Mouse (Mus musculus) erythroblast, embryonic 14.5 days (primary cell): ENCODE results near the gene Gemin8.

ENCODE experiments used
- GATA1 ChIP-seq: IDR thresholded peaks from 2 replicates; pipeline ENCODE4 v1.6.1; 2012; ENCODE audit warnings: low read length, inconsistent platforms, mixed read lengths
- TAL1 ChIP-seq: IDR thresholded peaks from 3 replicates; pipeline ENCODE4 v1.6.1; 2012; ENCODE audit warnings: low read length, inconsistent platforms, mixed read lengths

- no peak for TF ChIP-seq GATA1
- no peak for TF ChIP-seq TAL1
These were observed 17.5 kb downstream of the Gemin8 start for GRCm38 (mm10) chrX:166187803-166188202.
